Mouse (Mus musculus) heart, postnatal 0 days (tissue): ENCODE measurements around the gene Clic1. TPM values are rescaled to one million over a fixed set of nuclear protein-coding genes. Genes with fewer than 3 reads are reported as not detected.

ENCODE experiments used
- ATAC-seq: fragments of 200-750 bp; cut with Nextera tagmentation; 2 replicates; pipeline ENCODE4 v1.8.0; 2017; ENCODE audit warnings: low read depth, moderate number of reproducible peaks, moderate library complexity; ENCODE audit not compliant: insufficient read depth
- DNase-seq: peaks from one replicate; pipeline ENCODE4 v3.0.0-alpha.2; 2016; ENCODE audit warnings: low spot score
- H3K27ac ChIP-seq: fragments of 300-500 bp; sonication (generic); 2 replicates; pipeline ENCODE4 v1.5.1; 2014; ENCODE audit warnings: low read depth, mild to moderate bottlenecking
- H3K27me3 ChIP-seq: fragments of 300-500 bp; sonication (generic); 2 replicates; pipeline ENCODE4 v1.6.1; 2014; ENCODE audit warnings: low read length, mixed read lengths; ENCODE audit not compliant: control insufficient read depth, insufficient read depth
- H3K36me3 ChIP-seq: fragments of 300-500 bp; sonication (generic); replicated peaks from 2 replicates; pipeline ENCODE4 v1.6.1; 2014; ENCODE audit warnings: low read length, mixed read lengths; ENCODE audit not compliant: control insufficient read depth, insufficient read depth
- H3K4me1 ChIP-seq: fragments of 300-500 bp; sonication (generic); 2 replicates; pipeline ENCODE4 v1.6.1; 2014; ENCODE audit warnings: antibody characterized with exemption; ENCODE audit not compliant: control insufficient read depth, insufficient read depth
- H3K4me2 ChIP-seq: fragments of 300-500 bp; sonication (generic); 2 replicates; pipeline ENCODE4 v1.6.1; 2014; ENCODE audit warnings: low read depth, mild to moderate bottlenecking, low read length, moderate library complexity
- H3K4me3 ChIP-seq: fragments of 300-500 bp; sonication (generic); 2 replicates; pipeline ENCODE4 v1.5.1; 2014; ENCODE audit warnings: low read depth, low read length
- H3K9ac ChIP-seq: fragments of 300-500 bp; sonication (generic); replicated peaks from 2 replicates; pipeline ENCODE4 v1.6.1; 2014; ENCODE audit warnings: low read depth, low read length, mixed read lengths
- H3K9me3 ChIP-seq: fragments of 300-500 bp; sonication (generic); replicated peaks from 2 replicates; pipeline ENCODE4 v1.6.1; 2016; ENCODE audit warnings: low read length; ENCODE audit not compliant: control insufficient read depth
- CTCF ChIP-seq: IDR thresholded peaks from 2 replicates; pipeline ENCODE4 v1.5.1; 2016; ENCODE audit warnings: antibody characterized with exemption, control low read depth, low read depth
- EP300 ChIP-seq: IDR thresholded peaks from 2 replicates; pipeline ENCODE4 v1.6.1; 2016; ENCODE audit warnings: antibody characterized with exemption, low read depth
- WGBS: fragments of 180-500 bp; shearing (Covaris S2); extraction: QIAGEN DNeasy Blood & Tissue Kit; methylation state at CpG from one replicate; pipeline ENCODE4 v1.1.7; 2014; 5-methylcytosine and 5-hydroxymethylcytosine counted together
- polyA plus RNA-seq: library from polyadenylated mRNA; unstranded; fragments of >200 nt; fragmentation: Nextera tagmentation; extraction: Ambion mirVana; gene quantifications from 2 replicates; pipeline ENCODE4 v1.2.1, GENCODE M21; 2015
- total RNA-seq: library from RNA; depleted of rRNA; stranded (reverse); fragments of >200 nt; gene quantifications from 2 replicates; pipeline ENCODE4 v1.2.3, GENCODE M21; 2014; ENCODE audit warnings: low replicate concordance

Clic1 gene
- total and polyA plus RNA-seq, 2 experiments from 2014 or later = 194 to 205 TPM

GRCm38 (mm10) chr17:35021163-35021808 is 28.5 kb upstream of the Clic1 start:
- peak overlapping the region; percentile 40 for H3K4me2 ChIP-seq
- H3K4me3 ChIP-seq = no peak overlapping the region
- no peaks in the 10 kb centered on the region for H3K36me3 ChIP-seq
- 0 out of 2 replicates have a peak, but pooled peaks cover 3% of the 10 kb centered on the region for H3K27me3 ChIP-seq
- TF ChIP-seq EP300 (no peak; the same call in 1 of the 2 replicates), CTCF (peak; percentile 99)
- no peak overlapping the region for H3K9ac ChIP-seq
- peak overlapping the region; percentile 88 for H3K27ac ChIP-seq
- peaks cover 7% of the 10 kb centered on the region for H3K4me1 ChIP-seq
- ATAC-seq (peak; percentile 34), DNase-seq (peak; percentile 76)
- 6% methylated on average over 16 of the region's 17 CpGs for WGBS
- H3K9me3 ChIP-seq = no peaks in the 10 kb centered on the region

GRCm38 (mm10) chr17:35021842-35022477 is 27.8 kb upstream of the Clic1 start:
- Histone ChIP-seq H3K27ac (peak overlapping the region; percentile 88), H3K4me3 (no peak overlapping the region), H3K4me2 (peak overlapping the region; percentile 40; the same call in 1 of the 2 replicates), H3K9ac (no peak overlapping the region), H3K9me3 (no peaks in the 10 kb centered on the region), H3K27me3 (0 out of 2 replicates have a peak, but pooled peaks cover 3% of the 10 kb centered on the region), H3K36me3 (no peaks in the 10 kb centered on the region), H3K4me1 (no peaks in the 10 kb centered on the region; the same call in 1 of the 2 replicates)
- ATAC-seq = peak; percentile 78
- WGBS = 23% methylated on average over 6 of the region's 6 CpGs
- no peak; the same call in 1 of the 2 replicates for TF ChIP-seq EP300
- TF ChIP-seq CTCF = peak; percentile 33
- peak; percentile 76 for DNase-seq

- WGBS = 86% methylated on average over 8 of the region's 8 CpGs
- no peak overlapping the region for H3K4me3 ChIP-seq
- no peak for TF ChIP-seq EP300
- H3K4me2 ChIP-seq = no peak overlapping the region
- no peaks in the 10 kb centered on the region for H3K9me3 ChIP-seq
- no peak overlapping the region for H3K9ac ChIP-seq
- DNase-seq = no peak
- peak overlapping the region; percentile 88 for H3K27ac ChIP-seq
- ATAC-seq = no peak
- H3K27me3 ChIP-seq = 0 out of 2 replicates have a peak, but pooled peaks cover 3% of the 10 kb centered on the region
- no peaks in the 10 kb centered on the region for H3K36me3 ChIP-seq
- H3K4me1 ChIP-seq = no peaks in the 10 kb centered on the region; the same call in 1 of the 2 replicates
Measured at GRCm38 (mm10) chr17:35022541-35023060, 27.2 kb upstream of the Clic1 start.

DNA sequence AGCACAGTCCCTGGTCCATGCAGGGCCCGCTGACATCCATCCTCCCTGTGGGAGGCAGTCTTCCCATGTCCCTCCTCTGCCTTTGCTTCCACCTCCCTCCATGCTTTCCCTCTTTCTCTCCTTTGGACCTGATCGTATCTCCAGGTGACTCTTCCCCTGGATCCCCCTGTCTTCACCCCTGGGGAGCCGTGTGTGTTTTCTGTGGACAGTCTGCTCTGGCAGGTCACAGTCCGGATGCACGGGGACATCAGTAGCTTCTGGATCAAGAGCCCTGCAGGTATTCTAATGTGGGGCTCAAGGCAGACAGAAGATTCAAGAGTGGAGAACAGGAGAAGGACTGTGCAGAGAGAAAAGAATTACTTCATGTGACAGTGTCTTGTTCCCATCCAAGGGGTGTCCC is 26.5 kb upstream of the Clic1 start:
- H3K9ac ChIP-seq = no peak overlapping the region
- H3K4me3 ChIP-seq = no peak overlapping the region
- H3K27ac ChIP-seq = no peak overlapping the region; the same call in 1 of the 2 replicates
- no peak for DNase-seq
- H3K9me3 ChIP-seq = no peaks in the 10 kb centered on the region
- no peaks in the 10 kb centered on the region; the same call in 1 of the 2 replicates for H3K4me1 ChIP-seq
- ATAC-seq = no peak
- H3K27me3 ChIP-seq = 0 out of 2 replicates have a peak, but pooled peaks cover 3% of the 10 kb centered on the region
- TF ChIP-seq EP300 = no peak
- no peak for TF ChIP-seq CTCF
- no peaks in the 10 kb centered on the region for H3K36me3 ChIP-seq
- H3K4me2 ChIP-seq = no peak overlapping the region
- WGBS = 82% methylated on average over 5 of the region's 5 CpGs

DNA sequence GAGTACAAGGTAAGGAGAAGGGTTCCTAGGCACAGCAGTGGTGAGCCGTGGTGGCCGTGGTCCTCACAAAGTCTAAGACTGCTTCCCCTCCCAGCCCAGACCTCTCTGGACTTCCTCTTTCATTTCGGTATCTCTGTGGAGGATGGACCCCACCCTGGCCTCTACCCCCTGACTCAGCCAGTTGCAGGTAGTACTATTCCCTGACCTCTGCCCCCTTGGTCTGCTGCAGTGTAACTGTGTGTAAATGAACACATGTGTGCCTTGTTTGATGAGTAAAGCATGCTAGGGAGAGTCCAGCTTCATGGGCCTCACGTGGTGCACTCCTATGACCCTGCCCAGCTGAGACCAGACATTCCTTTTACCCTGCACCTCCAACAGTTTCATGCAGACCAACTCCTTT is 26.0 kb upstream of the Clic1 start:
- Histone ChIP-seq H3K27ac (no peak overlapping the region), H3K9ac (no peak overlapping the region), H3K4me1 (no peaks in the 10 kb centered on the region; the same call in 1 of the 2 replicates)

More for the DNA sequence above, 26.0 kb upstream of the Clic1 start:
- H3K9me3 ChIP-seq = no peaks in the 10 kb centered on the region
- H3K4me2 ChIP-seq = no peak overlapping the region
- H3K27me3 ChIP-seq = 0 out of 2 replicates have a peak, but pooled peaks cover 3% of the 10 kb centered on the region
- ATAC-seq (no peak), DNase-seq (no peak)
- no peak for TF ChIP-seq EP300
- no peak for TF ChIP-seq CTCF
- 64% methylated on average over 4 of the region's 4 CpGs for WGBS
- no peaks in the 10 kb centered on the region for H3K36me3 ChIP-seq
- H3K4me3 ChIP-seq = no peak overlapping the region
